Mouse (Mus musculus) embryonic fibroblast, embryonic 13.5 days (primary cell): ENCODE data around the gene Phf21a.

Source experiments
- CTCF ChIP-seq: IDR thresholded peaks from 2 replicates; pipeline ENCODE4 v1.5.1; 2011; ENCODE audit warnings: mild to moderate bottlenecking, control low read depth, low read length, moderate library complexity, borderline replicate concordance; ENCODE audit not compliant: insufficient read depth
- POLR2A ChIP-seq: IDR thresholded peaks from 2 replicates; pipeline ENCODE4 v1.6.1; 2011; ENCODE audit warnings: low read depth, mild to moderate bottlenecking, control low read depth, low read length, moderate library complexity

GRCm38 (mm10) chr2:92388081-92388517 is 295.2 kb downstream of the Phf21a start:
- TF ChIP-seq POLR2A = no peak
- TF ChIP-seq CTCF = no peak
